Mouse (Mus musculus): ENCODE data around the gene Fam107a. TPM values are rescaled to one million over a fixed set of nuclear protein-coding genes. Genes with fewer than 3 reads are reported as not detected.

Fam107a gene
- polyA plus RNA-seq (2015; fragmentation: Nextera tagmentation; extraction: Ambion mirVana) = 0.45 and 0.49 TPM in 2 replicates

DNA sequence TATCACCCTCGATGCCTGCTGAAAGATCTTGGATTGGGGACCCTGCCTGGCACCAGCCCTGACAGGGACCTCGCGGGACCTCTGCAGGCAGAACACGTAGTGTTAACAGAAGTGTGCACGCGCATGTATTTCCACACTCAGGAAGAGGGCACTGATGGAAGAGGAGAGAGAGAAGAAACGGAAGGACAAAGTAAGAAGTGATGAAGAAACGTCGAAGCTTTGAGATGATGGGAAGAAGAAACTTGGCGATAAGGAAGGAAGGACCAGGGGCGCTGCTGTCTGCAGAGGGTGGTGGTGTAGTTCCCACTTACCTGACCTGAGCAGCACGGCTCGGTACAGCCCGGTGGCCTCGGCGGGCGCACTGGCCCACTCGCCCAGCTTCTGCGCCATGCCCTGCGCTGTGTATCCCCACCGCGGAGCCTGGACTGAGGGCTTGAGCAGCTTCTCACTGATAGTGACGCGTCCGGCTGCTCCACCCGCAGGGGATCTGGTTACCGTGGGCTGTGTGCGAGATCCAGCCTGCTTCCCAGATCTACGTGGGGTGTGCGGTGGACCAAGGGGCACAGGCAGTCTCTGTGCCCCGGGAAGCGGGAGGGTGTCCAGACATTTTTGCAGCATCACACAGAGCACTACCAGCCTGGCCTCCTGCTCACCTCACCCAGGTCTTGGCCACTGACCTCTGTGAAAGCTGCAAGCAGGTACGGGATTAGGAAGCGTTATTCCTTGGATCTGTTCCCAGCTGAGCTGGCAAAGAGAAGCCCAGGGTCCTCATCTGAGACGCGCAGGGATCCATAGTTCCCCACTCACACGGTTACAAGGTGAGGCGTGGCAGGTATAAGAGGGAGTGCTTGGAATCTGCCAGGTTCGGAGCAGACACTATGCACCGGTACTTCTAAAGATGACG lies at the start of gene Fam107a:
Gene Fam107a, minus strand, starts transcription at position 830 of the 904 bp plus-strand sequence.
- Histone ChIP-seq H3K4me3 (ENCODE audit: low read length) (peak within 1 kb of the TSS; percentile 40), H3K27ac (ENCODE audit: low read length) (no peak within 1 kb of the TSS), H3K27me3 (ENCODE audit: control insufficient read depth, insufficient read depth, low read length) (peaks cover 32% of the 10 kb centered on the region), H3K4me1 (ENCODE audit: control insufficient read depth, insufficient read depth, low read length) (peaks cover 10% of the 10 kb centered on the region; the same call in 1 of the 2 replicates), H3K9ac (ENCODE audit: low read length) (no peak within 1 kb of the TSS), H3K4me2 (ENCODE audit: low read depth, low read length) (peak within 1 kb of the TSS; percentile 64), H3K9me3 (replicated peaks; ENCODE audit: control insufficient read depth, low read length) (no peaks in the 10 kb centered on the region), H3K36me3 (ENCODE audit: control insufficient read depth, insufficient read depth) (no peaks in the 10 kb centered on the region)
- ATAC-seq (replicated peaks; ENCODE audit: extremely low read depth, insufficient read depth, low FRiP score) = no peak
- 9% methylated on average over 41 of the region's 41 CpGs for WGBS

DNA sequence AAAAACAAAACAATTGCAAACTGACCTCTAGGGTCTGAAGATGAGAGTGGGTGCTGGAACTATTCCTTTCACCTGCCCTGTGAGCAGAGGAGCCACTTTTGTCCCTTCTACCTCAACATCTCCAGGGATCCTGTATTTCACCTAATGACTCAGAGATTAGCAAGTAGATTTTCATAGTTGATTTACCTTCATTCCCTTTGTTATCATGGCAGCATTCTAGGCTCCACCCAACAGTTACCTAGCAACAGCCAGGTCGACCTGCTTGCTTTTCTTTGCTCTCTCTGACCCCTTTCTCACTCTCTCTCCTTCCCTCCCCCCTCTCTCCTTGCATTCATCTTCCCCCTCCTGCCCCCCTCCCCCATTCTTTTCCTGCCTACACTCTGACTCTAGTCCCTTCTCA lies 49.3 kb upstream of the Fam107a start:
- WGBS = 11% methylated on average over 1 of the region's 1 CpGs
- ATAC-seq (replicated peaks; ENCODE audit: extremely low read depth, insufficient read depth, low FRiP score) = no peak
- H3K36me3 ChIP-seq (ENCODE audit: control insufficient read depth, insufficient read depth) = no peaks in the 10 kb centered on the region
- no peaks in the 10 kb centered on the region for H3K9me3 ChIP-seq (replicated peaks; ENCODE audit: control insufficient read depth, low read length)
- H3K4me2 ChIP-seq (ENCODE audit: low read depth, low read length) = no peak overlapping the region
- no peak overlapping the region for H3K4me3 ChIP-seq (ENCODE audit: low read length)
- H3K4me1 ChIP-seq (ENCODE audit: control insufficient read depth, insufficient read depth, low read length) = no peaks in the 10 kb centered on the region
- H3K27ac ChIP-seq (ENCODE audit: low read length) = no peak overlapping the region
- H3K27me3 ChIP-seq (ENCODE audit: control insufficient read depth, insufficient read depth, low read length) = no peaks in the 10 kb centered on the region
- no peak overlapping the region for H3K9ac ChIP-seq (ENCODE audit: low read length)

- Histone ChIP-seq H3K27ac (ENCODE audit: low read length) (no peak overlapping the region), H3K9ac (ENCODE audit: low read length) (no peak overlapping the region), H3K4me1 (ENCODE audit: control insufficient read depth, insufficient read depth, low read length) (no peaks in the 10 kb centered on the region), H3K27me3 (ENCODE audit: control insufficient read depth, insufficient read depth, low read length) (no peaks in the 10 kb centered on the region), H3K36me3 (ENCODE audit: control insufficient read depth, insufficient read depth) (no peaks in the 10 kb centered on the region), H3K4me3 (ENCODE audit: low read length) (no peak overlapping the region), H3K4me2 (ENCODE audit: low read depth, low read length) (no peak overlapping the region), H3K9me3 (replicated peaks; ENCODE audit: control insufficient read depth, low read length) (no peaks in the 10 kb centered on the region)
- ATAC-seq (replicated peaks; ENCODE audit: extremely low read depth, insufficient read depth, low FRiP score) = no peak
- 72% methylated on average over 6 of the region's 6 CpGs for WGBS
Observed at GRCm38 (mm10) chr14:8365833-8366232, 48.0 kb upstream of the Fam107a start.

GRCm38 (mm10) chr14:8356836-8357235 lies 39.0 kb upstream of the Fam107a start:
- H3K27me3 ChIP-seq (ENCODE audit: control insufficient read depth, insufficient read depth, low read length) = no peaks in the 10 kb centered on the region
- H3K4me3 ChIP-seq (ENCODE audit: low read length) = no peak overlapping the region
- 0 out of 2 replicates have a peak, but pooled peaks have one; percentile 14 for ATAC-seq (replicated peaks; ENCODE audit: extremely low read depth, insufficient read depth, low FRiP score)
- no peak overlapping the region for H3K9ac ChIP-seq (ENCODE audit: low read length)
- H3K27ac ChIP-seq (ENCODE audit: low read length) = no peak overlapping the region
- H3K4me2 ChIP-seq (ENCODE audit: low read depth, low read length) = no peak overlapping the region
- H3K36me3 ChIP-seq (ENCODE audit: control insufficient read depth, insufficient read depth) = no peaks in the 10 kb centered on the region
- no peaks in the 10 kb centered on the region for H3K4me1 ChIP-seq (ENCODE audit: control insufficient read depth, insufficient read depth, low read length)
- 66% methylated on average over 9 of the region's 9 CpGs for WGBS
- no peaks in the 10 kb centered on the region for H3K9me3 ChIP-seq (replicated peaks; ENCODE audit: control insufficient read depth, low read length)

DNA sequence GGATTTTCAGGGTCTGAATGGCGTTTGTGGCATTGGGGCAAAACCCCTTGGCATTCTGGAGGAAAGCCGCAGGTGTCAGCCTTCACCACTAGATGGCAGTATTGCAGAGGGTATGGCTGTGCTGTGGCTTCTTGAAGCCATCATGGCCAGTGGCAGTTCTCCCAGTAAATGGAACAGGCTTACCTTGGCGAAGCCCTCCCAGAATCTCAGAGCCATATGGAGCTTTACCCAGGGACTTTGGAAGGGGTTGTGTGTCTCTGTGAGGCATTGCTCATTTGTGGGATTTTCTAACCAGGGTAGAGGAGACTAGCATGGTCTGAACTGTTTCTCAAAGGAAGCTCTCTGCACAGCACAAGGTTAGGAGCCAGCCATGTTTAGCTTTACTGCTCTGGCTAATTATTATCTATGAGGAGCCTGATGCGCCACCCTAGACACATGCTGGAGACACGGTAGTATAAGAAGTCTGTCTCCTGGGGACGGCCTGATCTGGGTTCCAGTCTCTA lies 38.2 kb upstream of the Fam107a start:
- H3K4me1 ChIP-seq (ENCODE audit: control insufficient read depth, insufficient read depth, low read length) = no peaks in the 10 kb centered on the region
- H3K27me3 ChIP-seq (ENCODE audit: control insufficient read depth, insufficient read depth, low read length) = no peaks in the 10 kb centered on the region
- H3K9ac ChIP-seq (ENCODE audit: low read length) = no peak overlapping the region
- H3K4me2 ChIP-seq (ENCODE audit: low read depth, low read length) = no peak overlapping the region
- no peak overlapping the region for H3K4me3 ChIP-seq (ENCODE audit: low read length)
- no peak overlapping the region for H3K27ac ChIP-seq (ENCODE audit: low read length)
- no peak for ATAC-seq (replicated peaks; ENCODE audit: extremely low read depth, insufficient read depth, low FRiP score)
- 40% methylated on average over 6 of the region's 6 CpGs for WGBS
- H3K36me3 ChIP-seq (ENCODE audit: control insufficient read depth, insufficient read depth) = no peaks in the 10 kb centered on the region
- no peaks in the 10 kb centered on the region for H3K9me3 ChIP-seq (replicated peaks; ENCODE audit: control insufficient read depth, low read length)

- no peak overlapping the region for H3K4me2 ChIP-seq (ENCODE audit: low read depth, low read length)
- no peaks in the 10 kb centered on the region for H3K4me1 ChIP-seq (ENCODE audit: control insufficient read depth, insufficient read depth, low read length)
- no peak for ATAC-seq (replicated peaks; ENCODE audit: extremely low read depth, insufficient read depth, low FRiP score)
- H3K9me3 ChIP-seq (replicated peaks; ENCODE audit: control insufficient read depth, low read length) = no peaks in the 10 kb centered on the region
- no peak overlapping the region for H3K27ac ChIP-seq (ENCODE audit: low read length)
- no peak overlapping the region for H3K4me3 ChIP-seq (ENCODE audit: low read length)
- WGBS = 65% methylated on average over 9 of the region's 9 CpGs
- no peaks in the 10 kb centered on the region for H3K36me3 ChIP-seq (ENCODE audit: control insufficient read depth, insufficient read depth)
- no peak overlapping the region for H3K9ac ChIP-seq (ENCODE audit: low read length)
- no peaks in the 10 kb centered on the region for H3K27me3 ChIP-seq (ENCODE audit: control insufficient read depth, insufficient read depth, low read length)
Observed at GRCm38 (mm10) chr14:8348927-8349326, 31.1 kb upstream of the Fam107a start.

DNA sequence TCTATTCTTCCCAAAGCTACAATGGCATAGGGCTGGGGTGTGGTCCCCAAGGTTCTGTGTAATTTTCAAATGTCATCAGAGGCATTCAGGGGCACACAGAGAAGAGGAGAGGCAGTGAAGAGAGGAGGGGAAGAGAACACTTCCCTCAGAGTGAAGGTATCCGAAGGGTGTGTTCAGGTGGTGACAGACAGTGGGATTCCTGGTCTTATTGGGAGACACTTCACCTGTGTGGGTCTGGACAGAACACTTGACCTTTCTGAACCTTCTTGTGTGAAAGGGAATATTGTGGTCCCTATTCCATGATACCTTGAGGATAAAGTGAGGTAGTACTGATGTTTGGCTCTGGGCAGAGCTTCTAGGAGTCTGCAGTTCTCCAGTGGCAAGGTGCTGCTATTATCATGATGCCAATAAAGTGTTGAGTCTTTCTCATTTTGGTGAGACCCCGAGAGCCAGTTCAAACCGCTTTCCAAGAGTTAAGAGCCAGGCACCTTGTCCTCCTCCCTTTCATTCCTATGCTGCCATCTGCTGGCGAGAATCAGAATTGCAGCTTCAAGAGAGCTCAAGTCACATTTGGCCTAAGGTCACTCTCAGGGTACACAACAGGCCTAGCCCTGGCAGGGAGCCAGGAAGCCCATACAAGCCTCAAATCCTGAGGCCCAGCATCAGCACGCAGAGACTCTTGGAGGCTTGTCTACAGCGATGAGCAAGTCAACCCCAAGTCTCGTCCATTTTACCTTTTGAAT lies 28.6 kb upstream of the Fam107a start:
- H3K27me3 ChIP-seq (ENCODE audit: control insufficient read depth, insufficient read depth, low read length) = no peaks in the 10 kb centered on the region
- H3K4me1 ChIP-seq (ENCODE audit: control insufficient read depth, insufficient read depth, low read length) = peaks cover 6% of the 10 kb centered on the region; the same call in 1 of the 2 replicates
- no peaks in the 10 kb centered on the region for H3K36me3 ChIP-seq (ENCODE audit: control insufficient read depth, insufficient read depth)
- 24% methylated on average over 7 of the region's 7 CpGs for WGBS
- no peak overlapping the region for H3K27ac ChIP-seq (ENCODE audit: low read length)
- H3K9me3 ChIP-seq (replicated peaks; ENCODE audit: control insufficient read depth, low read length) = no peaks in the 10 kb centered on the region
- H3K9ac ChIP-seq (ENCODE audit: low read length) = no peak overlapping the region
- H3K4me3 ChIP-seq (ENCODE audit: low read length) = no peak overlapping the region
- no peak overlapping the region for H3K4me2 ChIP-seq (ENCODE audit: low read depth, low read length)
- ATAC-seq (replicated peaks; ENCODE audit: extremely low read depth, insufficient read depth, low FRiP score) = no peak

DNA sequence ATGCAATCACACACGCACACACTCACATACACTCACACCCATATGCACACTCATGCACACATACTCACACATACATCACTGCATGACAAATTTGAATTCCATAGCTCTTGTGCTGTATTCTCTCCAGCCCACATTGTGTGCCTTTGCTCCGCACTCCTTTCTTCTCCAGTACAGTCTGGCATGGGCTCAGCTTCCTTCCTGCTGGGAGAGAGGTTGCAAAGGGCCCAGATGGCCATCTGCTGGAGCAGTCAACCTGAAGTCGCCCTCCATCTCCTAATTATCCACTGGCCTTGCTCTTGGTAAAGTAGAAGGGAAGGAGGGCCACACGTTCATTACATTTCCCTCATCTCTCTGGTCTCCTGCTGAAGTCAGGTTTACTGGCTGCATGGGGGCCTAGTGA lies 27.7 kb upstream of the Fam107a start:
- peaks cover 6% of the 10 kb centered on the region; the same call in 1 of the 2 replicates for H3K4me1 ChIP-seq (ENCODE audit: control insufficient read depth, insufficient read depth, low read length)
- no peaks in the 10 kb centered on the region for H3K27me3 ChIP-seq (ENCODE audit: control insufficient read depth, insufficient read depth, low read length)
- no peak overlapping the region for H3K4me2 ChIP-seq (ENCODE audit: low read depth, low read length)
- no peak overlapping the region for H3K9ac ChIP-seq (ENCODE audit: low read length)
- H3K27ac ChIP-seq (ENCODE audit: low read length) = no peak overlapping the region
- ATAC-seq (replicated peaks; ENCODE audit: extremely low read depth, insufficient read depth, low FRiP score) = no peak
- no peak overlapping the region for H3K4me3 ChIP-seq (ENCODE audit: low read length)
- WGBS = 73% methylated on average over 4 of the region's 4 CpGs
- H3K36me3 ChIP-seq (ENCODE audit: control insufficient read depth, insufficient read depth) = no peaks in the 10 kb centered on the region
- no peaks in the 10 kb centered on the region for H3K9me3 ChIP-seq (replicated peaks; ENCODE audit: control insufficient read depth, low read length)

Data from heart, embryonic 16.5 days (tissue).